ENCODE assay signal across 16 mouse cellular contexts in genomic region chr4:125194722-125195380, GRCm38 (mm10).
DNase-seq lines count a peak whose midpoint lies in the region; ATAC-seq and TF ChIP-seq lines count a peak whose summit lies in the region.
"Had no signal": no experiment of that assay in that cellular context is flagged by ENCODE, and none has a peak within 500 bp of the region (broad histone marks: within the 10 kb centered on the region; RNA-seq: fewer than 3 reads in every experiment).

No protein-coding gene starts in this region.

- peak overlapping the region; percentile 66 for H3K27ac ChIP-seq in hindbrain, embryonic 12.5 days
- H3K27ac ChIP-seq in hindbrain, postnatal 0 days, result no peak overlapping the region
- H3K27ac ChIP-seq in hindbrain, embryonic 15.5 days (replicated peaks), result peak overlapping the region; percentile 35
- H3K27ac ChIP-seq: limb, embryonic 13.5 days had no signal

- peaks cover 23% of the 10 kb centered on the region for H3K4me1 ChIP-seq in hindbrain, embryonic 12.5 days
- H3K4me1 ChIP-seq in hindbrain, postnatal 0 days (ENCODE audit: insufficient read depth, low read length), result 0 out of 2 replicates have a peak, but pooled peaks cover 7% of the 10 kb centered on the region
- H3K4me1 ChIP-seq in hindbrain, embryonic 15.5 days (replicated peaks), result peaks cover 28% of the 10 kb centered on the region
- H3K4me1 ChIP-seq: limb, embryonic 13.5 days had no signal

- ATAC-seq in hindbrain, embryonic 12.5 days (ENCODE audit: low FRiP score), result 0 out of 2 replicates have a peak, but pooled peaks have one; percentile 27
- ATAC-seq in hindbrain, postnatal 0 days, result no peak
- no peak for ATAC-seq in hindbrain, embryonic 15.5 days (ENCODE audit: low FRiP score, low read depth)
- no peak for ATAC-seq in granulocyte monocyte progenitor cell, adult 5-6 weeks (replicated peaks; ENCODE audit: poor library complexity, severe bottlenecking)
- ATAC-seq: lung, postnatal 0 days; Patski had no signal

- peaks cover 19% of the 10 kb centered on the region; the same call in 1 of the 2 replicates for H3K27me3 ChIP-seq in hindbrain, embryonic 12.5 days
- H3K27me3 ChIP-seq in hindbrain, postnatal 0 days (ENCODE audit: insufficient read depth, low read length), result peaks cover 9% of the 10 kb centered on the region; the same call in 1 of the 2 replicates
- peaks cover 3% of the 10 kb centered on the region; the same call in 1 of the 2 replicates for H3K27me3 ChIP-seq in hindbrain, embryonic 15.5 days

- H3K9ac ChIP-seq in hindbrain, embryonic 12.5 days, result no peak overlapping the region; the same call in 1 of the 2 replicates
- no peak overlapping the region for H3K9ac ChIP-seq in hindbrain, postnatal 0 days (replicated peaks; ENCODE audit: low read length)
- H3K9ac ChIP-seq in hindbrain, embryonic 15.5 days, result no peak overlapping the region
- H3K9ac ChIP-seq: limb, embryonic 13.5 days had no signal

- WGBS in hindbrain, embryonic 12.5 days, result 13% methylated on average over 12 of the region's 12 CpGs
- 8% methylated on average over 12 of the region's 12 CpGs for WGBS in hindbrain, postnatal 0 days
- WGBS in hindbrain, embryonic 15.5 days, result 8% methylated on average over 12 of the region's 12 CpGs

- H3K9me3 ChIP-seq in hindbrain, embryonic 12.5 days (replicated peaks), result no peaks in the 10 kb centered on the region
- no peaks in the 10 kb centered on the region for H3K9me3 ChIP-seq in hindbrain, postnatal 0 days (ENCODE audit: low read length)
- no peaks in the 10 kb centered on the region for H3K9me3 ChIP-seq in hindbrain, embryonic 15.5 days
- H3K9me3 ChIP-seq: limb, embryonic 13.5 days had no signal

- peak overlapping the region; percentile 3; the same call in 1 of the 2 replicates for H3K4me2 ChIP-seq in hindbrain, embryonic 12.5 days (replicated peaks)
- H3K4me2 ChIP-seq in hindbrain, postnatal 0 days (ENCODE audit: low read depth, low read length), result no peak overlapping the region
- peak overlapping the region; percentile 12; the same call in 1 of the 2 replicates for H3K4me2 ChIP-seq in hindbrain, embryonic 15.5 days
- H3K4me2 ChIP-seq: limb, embryonic 13.5 days had no signal

- H3K36me3 ChIP-seq in hindbrain, embryonic 12.5 days, result no peaks in the 10 kb centered on the region
- no peaks in the 10 kb centered on the region for H3K36me3 ChIP-seq in hindbrain, postnatal 0 days (ENCODE audit: insufficient read depth, low read length)
- H3K36me3 ChIP-seq in hindbrain, embryonic 15.5 days, result no peaks in the 10 kb centered on the region
- H3K36me3 ChIP-seq: limb, embryonic 13.5 days had no signal

- H3K4me3 ChIP-seq in hindbrain, embryonic 12.5 days, result no peak overlapping the region
- H3K4me3 ChIP-seq in hindbrain, postnatal 0 days (ENCODE audit: low read length), result no peak overlapping the region
- no peak overlapping the region for H3K4me3 ChIP-seq in hindbrain, embryonic 15.5 days
- H3K4me3 ChIP-seq: limb, embryonic 13.5 days; myocyte had no signal

- DNase-seq in hindbrain, postnatal 0 days (ENCODE audit: low spot score), result no peak
- DNase-seq in right cerebral cortex, adult 2 months (ENCODE audit: low spot score in 2 of 2), result peak; percentile 31 to 38
- DNase-seq in right cerebral cortex, postnatal 36 days (ENCODE audit: low spot score in 2 of 2), result no peak
- no peak for DNase-seq in urinary bladder, postnatal 4 days (ENCODE audit: low spot score in 2 of 2)
- no peak for DNase-seq in testis, postnatal 10 days (ENCODE audit: low spot score)
- DNase-seq: adrenal gland, postnatal 14 days; heart, postnatal 36 days; kidney, postnatal 25 days; thymus, postnatal 14 days had no signal

- TF ChIP-seq CTCF in hindbrain, postnatal 0 days (IDR thresholded peaks at IDR 0.05; ENCODE audit: low read depth), result no peak

Comparison
In these comparisons a context has a peak if more than half of its experiments do, and no peak if none do; other contexts are left out.
1. DNase-seq: peak in right cerebral cortex, adult 2 months (2 of 2); none in hindbrain, postnatal 0 days (single experiment), right cerebral cortex, postnatal 36 days (0 of 2), urinary bladder, postnatal 4 days (0 of 2) and testis, postnatal 10 days (single experiment).